Mouse (Mus musculus) liver, postnatal 0 days (tissue): ENCODE data around the gene Zc3h18. TPM values are rescaled to one million over a fixed set of nuclear protein-coding genes. Genes with fewer than 3 reads are reported as not detected.

Experiments used
- ATAC-seq: fragments of 200-750 bp; cut with Nextera tagmentation; 2 replicates; pipeline ENCODE4 v1.8.0; 2017; ENCODE audit warnings: mild to moderate bottlenecking, moderate library complexity
- DNase-seq: peaks from one replicate; pipeline ENCODE4 v3.0.0-alpha.2; 2016
- H3K27ac ChIP-seq: fragments of 300-500 bp; sonication (generic); 2 replicates; pipeline ENCODE4 v1.5.1; 2014; ENCODE audit warnings: antibody characterized with exemption, moderate library complexity, mild to moderate bottlenecking, low read depth
- H3K27me3 ChIP-seq: fragments of 300-500 bp; sonication (generic); 2 replicates; pipeline ENCODE4 v1.6.1; 2014; ENCODE audit warnings: low read length, control low read depth, mixed read lengths; ENCODE audit not compliant: insufficient read depth
- H3K36me3 ChIP-seq: fragments of 300-500 bp; sonication (generic); replicated peaks from 2 replicates; pipeline ENCODE4 v1.6.1; 2014; ENCODE audit warnings: mild to moderate bottlenecking, control low read depth, low read length, moderate library complexity, mixed read lengths; ENCODE audit not compliant: insufficient read depth
- H3K4me1 ChIP-seq: fragments of 300-500 bp; sonication (generic); 2 replicates; pipeline ENCODE4 v1.6.1; 2014; ENCODE audit warnings: antibody characterized with exemption, mild to moderate bottlenecking, control low read depth; ENCODE audit not compliant: insufficient read depth
- H3K4me2 ChIP-seq: fragments of 300-500 bp; sonication (generic); 2 replicates; pipeline ENCODE4 v1.6.1; 2014; ENCODE audit warnings: low read depth, mild to moderate bottlenecking, low read length, moderate library complexity, mixed read lengths
- H3K4me3 ChIP-seq: fragments of 300-500 bp; sonication (generic); 2 replicates; pipeline ENCODE4 v1.5.1; 2014; ENCODE audit warnings: low read depth, low read length
- H3K9ac ChIP-seq: fragments of 300-500 bp; sonication (generic); replicated peaks from 2 replicates; pipeline ENCODE4 v1.6.1; 2014; ENCODE audit warnings: mild to moderate bottlenecking, moderate library complexity
- H3K9me3 ChIP-seq: fragments of 300-500 bp; sonication (generic); 2 replicates; pipeline ENCODE4 v1.6.1; 2016; ENCODE audit warnings: mild to moderate bottlenecking, control low read depth, low read length, mixed read lengths
- CTCF ChIP-seq: sonication (generic); IDR thresholded peaks from 2 replicates; pipeline ENCODE4 v1.5.1; 2016; ENCODE audit warnings: antibody characterized with exemption, low read depth
- EP300 ChIP-seq: IDR thresholded peaks from 2 replicates; pipeline ENCODE4 v1.6.1; 2016; ENCODE audit warnings: antibody characterized with exemption, low read depth, mild to moderate bottlenecking
- WGBS: fragments of 180-500 bp; shearing (Covaris S2); extraction: QIAGEN DNeasy Blood & Tissue Kit; methylation state at CpG from one replicate; pipeline ENCODE4 v1.1.7; 2014; ENCODE audit not compliant: insufficient replicate concordance; 5-methylcytosine and 5-hydroxymethylcytosine counted together
- polyA plus RNA-seq: library from polyadenylated mRNA; unstranded; fragments of >200 nt; fragmentation: Nextera tagmentation; extraction: Ambion mirVana; gene quantifications from 2 replicates; pipeline ENCODE4 v1.2.1, GENCODE M21; 2015

Gene Zc3h18
- polyA plus RNA-seq, 1 experiment from 2014 or later = 15.6 TPM

DNA sequence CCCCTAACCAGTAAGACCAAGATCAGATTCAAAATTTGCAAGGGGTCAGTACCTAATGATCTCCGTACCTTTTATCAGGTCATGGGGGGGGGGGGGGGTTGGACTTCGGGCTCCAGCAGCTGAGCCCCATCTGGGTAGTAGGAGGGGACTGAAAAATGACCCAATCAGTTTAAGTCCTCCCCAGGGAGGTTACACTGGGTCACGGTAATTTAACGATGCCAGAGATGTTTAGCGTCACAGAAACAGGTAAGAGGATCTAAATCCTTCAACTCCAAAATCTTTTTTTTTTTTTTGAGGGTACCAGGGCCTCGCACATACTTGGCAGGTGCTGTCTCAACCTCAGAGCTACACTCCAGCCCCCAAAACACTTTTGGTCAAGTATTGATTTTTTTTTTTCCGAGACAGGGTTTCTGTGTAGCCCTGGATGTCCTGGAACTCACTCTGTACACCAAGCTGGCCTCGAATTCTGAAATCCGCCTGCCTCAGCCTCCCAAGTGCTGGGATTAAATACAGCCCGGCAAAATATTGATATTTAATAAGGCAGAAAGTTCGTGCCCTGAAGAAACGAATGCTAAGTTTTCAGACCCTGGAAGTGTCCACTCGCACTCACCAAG is 551 bp upstream of the Zc3h18 start:
- H3K9me3 ChIP-seq = no peaks in the 10 kb centered on the region
- 18% methylated on average over 13 of the region's 13 CpGs for WGBS
- ATAC-seq (peak; percentile 2; the same call in 1 of the 2 replicates), DNase-seq (no peak)
- peak overlapping the region; percentile 65 for H3K9ac ChIP-seq
- peak overlapping the region; percentile 97 for H3K4me3 ChIP-seq
- no peak for TF ChIP-seq CTCF
- no peak for TF ChIP-seq EP300
- peaks cover 8% of the 10 kb centered on the region for H3K36me3 ChIP-seq
- H3K4me2 ChIP-seq = peak overlapping the region; percentile 81
- H3K27ac ChIP-seq = peak overlapping the region; percentile 80
- H3K27me3 ChIP-seq = no peaks in the 10 kb centered on the region
- peaks cover 17% of the 10 kb centered on the region for H3K4me1 ChIP-seq

DNA sequence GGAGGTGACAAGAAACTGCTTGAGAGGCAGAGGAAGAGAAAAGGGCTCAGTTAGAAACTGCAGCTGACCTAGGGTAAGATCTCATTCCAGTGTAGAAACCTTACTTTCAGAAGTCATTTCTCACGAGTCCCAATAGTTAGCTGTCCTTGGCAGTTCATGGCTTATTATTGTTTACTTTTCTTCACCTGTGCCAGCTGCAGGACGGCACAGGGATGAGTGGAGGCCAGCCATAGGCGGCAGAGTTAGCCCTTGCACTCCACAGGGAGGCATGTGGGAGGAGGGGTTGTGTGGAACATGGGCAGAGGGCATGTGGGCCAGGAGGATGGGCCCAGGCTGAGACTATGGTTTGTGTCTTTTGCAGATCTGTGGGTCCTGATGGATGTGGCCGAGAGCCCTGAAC is 6.6 kb downstream of the Zc3h18 start:
- H3K9me3 ChIP-seq = no peaks in the 10 kb centered on the region
- no peak overlapping the region for H3K9ac ChIP-seq
- DNase-seq (no peak), ATAC-seq (peak; percentile 60)
- no peaks in the 10 kb centered on the region for H3K27me3 ChIP-seq
- H3K36me3 ChIP-seq = peaks cover 48% of the 10 kb centered on the region
- no peak for TF ChIP-seq EP300
- 73% methylated on average over 4 of the region's 4 CpGs for WGBS
- H3K4me3 ChIP-seq = no peak overlapping the region
- H3K27ac ChIP-seq = no peak overlapping the region
- H3K4me1 ChIP-seq = peaks cover 6% of the 10 kb centered on the region; the same call in 1 of the 2 replicates
- H3K4me2 ChIP-seq = no peak overlapping the region

- no peaks in the 10 kb centered on the region for H3K4me1 ChIP-seq
- no peak for TF ChIP-seq EP300
- TF ChIP-seq CTCF = peak; percentile 42
- H3K4me2 ChIP-seq = no peak overlapping the region
- H3K4me3 ChIP-seq = no peak overlapping the region
- H3K9me3 ChIP-seq = no peaks in the 10 kb centered on the region
- ATAC-seq (no peak), DNase-seq (no peak)
- 86% methylated on average over 3 of the region's 3 CpGs for WGBS
- H3K27me3 ChIP-seq = no peaks in the 10 kb centered on the region
- H3K27ac ChIP-seq = no peak overlapping the region
- no peak overlapping the region for H3K9ac ChIP-seq
- H3K36me3 ChIP-seq = peaks cover 77% of the 10 kb centered on the region
Observed at GRCm38 (mm10) chr8:122389357-122389756, 12.9 kb downstream of the Zc3h18 start.

DNA sequence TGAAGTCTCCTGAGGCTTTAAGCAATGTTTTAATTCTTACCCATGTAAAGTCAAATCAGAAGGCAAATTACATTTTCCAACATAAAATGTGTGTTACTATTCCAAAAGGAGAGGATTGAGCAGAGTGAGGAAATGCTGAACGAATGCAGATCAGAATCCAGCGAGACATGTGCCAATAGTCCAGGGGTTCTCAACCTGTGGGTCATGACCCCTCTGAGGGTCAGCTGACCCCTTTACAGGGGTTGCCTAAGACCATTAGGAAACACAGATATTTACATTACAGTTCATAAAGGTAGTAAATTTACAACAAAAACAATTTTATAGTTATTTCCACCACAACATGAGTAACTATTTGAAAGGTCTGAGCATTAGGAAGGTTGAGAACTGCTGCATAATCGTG is 14.3 kb downstream of the Zc3h18 start:
- WGBS = 70% methylated on average over 3 of the region's 3 CpGs
- Histone ChIP-seq H3K4me1 (no peaks in the 10 kb centered on the region), H3K27me3 (no peaks in the 10 kb centered on the region), H3K9ac (no peak overlapping the region), H3K9me3 (no peaks in the 10 kb centered on the region), H3K4me2 (no peak overlapping the region), H3K4me3 (no peak overlapping the region), H3K27ac (no peak overlapping the region), H3K36me3 (peaks cover 74% of the 10 kb centered on the region)
- DNase-seq (no peak), ATAC-seq (peak; percentile 36; the same call in 1 of the 2 replicates)
- no peak for TF ChIP-seq CTCF
- TF ChIP-seq EP300 = no peak

DNA sequence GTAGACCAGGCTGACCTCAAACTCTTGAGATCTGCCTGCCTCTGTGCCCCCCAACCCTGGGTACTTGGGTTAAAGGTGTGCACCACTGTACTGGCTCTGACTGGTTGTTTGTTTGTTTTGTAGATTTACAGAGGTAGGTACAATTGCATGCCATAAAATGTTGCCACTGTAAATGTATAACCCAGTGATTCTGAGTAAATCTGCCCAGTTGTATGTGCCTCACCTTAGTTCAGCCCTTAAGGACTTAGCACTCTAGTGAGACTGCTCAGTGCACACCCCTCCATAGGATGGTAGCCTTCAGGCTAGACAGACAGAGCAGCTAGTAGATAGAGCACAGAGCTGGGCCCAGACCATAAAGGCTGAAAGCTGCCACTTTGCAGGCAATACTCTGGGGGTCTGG is 17.3 kb downstream of the Zc3h18 start:
- H3K4me3 ChIP-seq = no peak overlapping the region
- H3K27ac ChIP-seq = no peak overlapping the region
- H3K36me3 ChIP-seq = peaks cover 67% of the 10 kb centered on the region
- no peaks in the 10 kb centered on the region for H3K9me3 ChIP-seq
- no peaks in the 10 kb centered on the region for H3K4me1 ChIP-seq
- no peak overlapping the region for H3K9ac ChIP-seq
- no peak for TF ChIP-seq CTCF
- no peak for TF ChIP-seq EP300
- DNase-seq (no peak), ATAC-seq (no peak)
- no peak overlapping the region for H3K4me2 ChIP-seq
- no peaks in the 10 kb centered on the region for H3K27me3 ChIP-seq

DNA sequence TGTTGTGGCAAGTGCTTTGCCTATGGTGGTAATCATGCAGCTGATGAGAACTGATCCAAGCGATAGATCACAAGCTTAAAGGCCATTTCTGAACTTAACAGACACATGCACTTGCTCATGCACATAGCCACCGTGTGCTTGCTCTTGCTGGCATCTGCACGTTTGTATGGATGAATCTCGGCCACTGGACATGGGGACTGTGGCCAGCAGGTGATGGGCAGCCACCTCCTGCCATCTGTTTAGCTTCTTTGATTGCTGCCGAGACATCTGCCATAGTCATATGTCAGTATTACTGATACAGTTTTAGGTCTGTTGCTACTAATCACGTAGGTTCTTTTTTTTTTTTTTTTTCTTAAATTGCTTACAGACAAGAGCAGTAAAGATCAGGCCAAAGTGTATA is 18.9 kb downstream of the Zc3h18 start:
- no peak for ATAC-seq
- Histone ChIP-seq H3K36me3 (peaks cover 70% of the 10 kb centered on the region), H3K27me3 (no peaks in the 10 kb centered on the region), H3K9me3 (no peaks in the 10 kb centered on the region), H3K4me1 (no peaks in the 10 kb centered on the region), H3K9ac (no peak overlapping the region), H3K27ac (no peak overlapping the region), H3K4me2 (no peak overlapping the region), H3K4me3 (no peak overlapping the region)
- 90% methylated on average over 6 of the region's 6 CpGs for WGBS
- TF ChIP-seq EP300 = no peak
- TF ChIP-seq CTCF = no peak
- no peak for DNase-seq

DNA sequence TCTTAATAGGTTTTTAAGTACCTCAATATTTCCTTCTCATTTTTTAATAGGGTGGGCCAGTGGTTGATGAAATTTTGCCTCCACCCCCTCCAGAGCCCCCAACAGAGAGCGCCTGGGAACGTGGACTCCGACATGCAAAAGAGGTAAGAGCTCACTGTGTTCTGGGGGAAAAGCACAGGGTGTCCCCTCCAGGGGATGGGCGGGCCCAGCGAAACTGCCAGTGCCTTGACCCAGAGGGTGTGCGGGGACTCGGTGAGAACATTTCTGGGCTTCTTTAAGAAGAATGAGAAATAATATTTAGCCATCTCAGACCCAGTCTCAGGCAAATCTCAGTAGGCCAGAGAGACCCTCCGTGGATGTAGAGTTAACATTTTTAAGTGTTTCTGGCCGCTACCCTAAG is 21.8 kb downstream of the Zc3h18 start:
- Histone ChIP-seq H3K9ac (no peak overlapping the region), H3K4me3 (no peak overlapping the region), H3K27me3 (no peaks in the 10 kb centered on the region), H3K9me3 (no peaks in the 10 kb centered on the region), H3K4me2 (no peak overlapping the region), H3K36me3 (peaks cover 85% of the 10 kb centered on the region), H3K27ac (no peak overlapping the region), H3K4me1 (no peaks in the 10 kb centered on the region)
- ATAC-seq (no peak), DNase-seq (no peak)
- 97% methylated on average over 9 of the region's 9 CpGs for WGBS
- TF ChIP-seq EP300 (no peak), CTCF (no peak)
